12 mouse cellular contexts compared by ENCODE assay signal in the genomic region with DNA sequence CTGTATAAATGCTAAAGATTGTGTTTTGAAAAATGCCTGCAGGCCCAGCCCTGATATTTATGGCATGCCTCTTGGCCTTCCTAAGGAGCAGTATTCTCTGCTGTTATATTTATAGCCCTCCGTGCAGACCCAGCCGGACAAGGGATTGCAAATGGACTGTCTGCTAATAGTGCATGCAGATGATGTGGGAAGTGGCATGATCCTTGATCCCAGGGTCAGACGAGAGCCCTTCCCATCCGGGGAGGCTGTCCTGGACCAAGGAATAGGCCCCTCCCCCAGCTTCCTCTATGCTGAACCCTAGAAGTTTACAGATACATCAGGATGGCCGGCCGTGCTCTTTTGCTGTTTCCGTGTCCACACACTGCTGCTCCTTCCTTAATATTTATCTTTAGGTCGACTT. TPM values are rescaled to one million over a fixed set of nuclear protein-coding genes. Genes with fewer than 3 reads are reported as not detected.
DNase-seq lines count a peak whose midpoint lies in the region; ATAC-seq and TF ChIP-seq lines count a peak whose summit lies in the region.
"Had no signal": no experiment of that assay in that cellular context is flagged by ENCODE, and none has a peak within 500 bp of the region (broad histone marks: within the 10 kb centered on the region; RNA-seq: fewer than 3 reads in every experiment).

No protein-coding gene starts in this region.

- H3K36me3 ChIP-seq in liver, embryonic 11.5 days (ENCODE audit: control insufficient read depth, insufficient read depth, low read length), result no peaks in the 10 kb centered on the region
- no peaks in the 10 kb centered on the region for H3K36me3 ChIP-seq in kidney, postnatal 0 days (ENCODE audit: insufficient read depth, low read length)
- H3K36me3 ChIP-seq in limb, embryonic 10.5 days, result no peaks in the 10 kb centered on the region
- H3K36me3 ChIP-seq: neural tube, embryonic 13.5 days had no signal

- H3K4me3 ChIP-seq in liver, embryonic 11.5 days (ENCODE audit: low read depth, low read length), result no peak overlapping the region
- no peak overlapping the region for H3K4me3 ChIP-seq in kidney, postnatal 0 days (replicated peaks; ENCODE audit: low read depth, low read length)
- no peak overlapping the region for H3K4me3 ChIP-seq in limb, embryonic 10.5 days
- H3K4me3 ChIP-seq: neural tube, embryonic 13.5 days had no signal

- 56% methylated on average over 8 of the region's 8 CpGs for WGBS in liver, embryonic 11.5 days
- WGBS in kidney, postnatal 0 days, result 19% methylated on average over 8 of the region's 8 CpGs
- 61% methylated on average over 8 of the region's 8 CpGs for WGBS in limb, embryonic 10.5 days

- H3K9me3 ChIP-seq in liver, embryonic 11.5 days (ENCODE audit: control insufficient read depth, low read length), result no peaks in the 10 kb centered on the region
- H3K9me3 ChIP-seq in kidney, postnatal 0 days (replicated peaks; ENCODE audit: low read length), result no peaks in the 10 kb centered on the region
- H3K9me3 ChIP-seq in limb, embryonic 10.5 days (replicated peaks), result no peaks in the 10 kb centered on the region
- H3K9me3 ChIP-seq: neural tube, embryonic 13.5 days had no signal

- no peak for TF ChIP-seq CTCF in kidney, postnatal 0 days (IDR thresholded peaks at IDR 0.05; ENCODE audit: low read depth)

- no peak overlapping the region for H3K9ac ChIP-seq in liver, embryonic 11.5 days (ENCODE audit: low read depth, low read length)
- no peak overlapping the region for H3K9ac ChIP-seq in kidney, postnatal 0 days (ENCODE audit: low read depth, low read length)
- H3K9ac ChIP-seq: neural tube, embryonic 13.5 days had no signal

- no peak for ATAC-seq in liver, embryonic 11.5 days (replicated peaks; ENCODE audit: low FRiP score)
- ATAC-seq in kidney, postnatal 0 days (replicated peaks; ENCODE audit: low FRiP score, low read depth), result no peak
- ATAC-seq: intestine, embryonic 16.5 days had no signal

- peak; percentile 35 for DNase-seq in adrenal gland, postnatal 14 days
- no peak for DNase-seq in adrenal gland, postnatal 4 days (ENCODE audit: low spot score in 2 of 2)
- DNase-seq in liver (peak; percentile 11), adipocyte (ENCODE audit: low spot score) (no peak)
- DNase-seq in liver, embryonic 11.5 days (ENCODE audit: low spot score), result no peak
- peak; percentile 51 for DNase-seq in kidney, postnatal 0 days (ENCODE audit: low spot score)
- DNase-seq in lung, postnatal 36 days, result peak; percentile 50
- no peak for DNase-seq in limb, embryonic 10.5 days (ENCODE audit: low spot score)
- DNase-seq: cerebellum, adult 11 months had no signal

- H3K27me3 ChIP-seq in liver, embryonic 11.5 days (replicated peaks; ENCODE audit: control insufficient read depth, insufficient read depth, low read length), result no peaks in the 10 kb centered on the region
- 0 out of 2 replicates have a peak, but pooled peaks cover 8% of the 10 kb centered on the region for H3K27me3 ChIP-seq in kidney, postnatal 0 days (ENCODE audit: insufficient read depth, low read length)
- H3K27me3 ChIP-seq in limb, embryonic 10.5 days (ENCODE audit: low read depth, poor library complexity, severe bottlenecking), result peaks cover 7% of the 10 kb centered on the region; the same call in 1 of the 2 replicates

- H3K4me2 ChIP-seq in liver, embryonic 11.5 days, result no peak overlapping the region
- no peak overlapping the region for H3K4me2 ChIP-seq in kidney, postnatal 0 days (ENCODE audit: low read length)
- H3K4me2 ChIP-seq: neural tube, embryonic 13.5 days had no signal

- no peak overlapping the region for H3K27ac ChIP-seq in liver, embryonic 11.5 days (ENCODE audit: low read depth, low read length)
- no peak overlapping the region for H3K27ac ChIP-seq in kidney, postnatal 0 days
- H3K27ac ChIP-seq in limb, embryonic 10.5 days, result no peak overlapping the region
- H3K27ac ChIP-seq: macrophage; neural tube, embryonic 13.5 days had no signal

- H3K4me1 ChIP-seq in liver, embryonic 11.5 days (replicated peaks; ENCODE audit: control insufficient read depth, insufficient read depth, low read length), result peaks cover 2% of the 10 kb centered on the region
- peaks cover 6% of the 10 kb centered on the region; the same call in 1 of the 2 replicates for H3K4me1 ChIP-seq in kidney, postnatal 0 days (replicated peaks; ENCODE audit: insufficient read depth, low read length)
- peaks cover 11% of the 10 kb centered on the region for H3K4me1 ChIP-seq in limb, embryonic 10.5 days

RNA-seq across cellular contexts. Expression of a gene that starts 32.5 kb away (rescaled TPM):
- 0.48 and 0.60 TPM in 2 replicates for total RNA-seq in adrenal gland, postnatal 14 days (2021)
- total RNA-seq in adrenal gland, postnatal 4 days (2021), result under 1 TPM; 0.39 to 0.73 TPM
- polyA plus RNA-seq in liver, embryonic 11.5 days (2014; fragmentation: Nextera tagmentation; extraction: Ambion mirVana), result 0.14 and 0.75 TPM in 2 replicates
- polyA plus RNA-seq in kidney, postnatal 0 days (2015; fragmentation: Nextera tagmentation; extraction: Ambion mirVana), result 0.56 and 0.72 TPM in 2 replicates
- polyA plus RNA-seq in limb, embryonic 10.5 days (2016; fragmentation: Nextera tagmentation; extraction: Ambion mirVana), result 0.38 and 0.51 TPM in 2 replicates
- polyA plus RNA-seq: macrophage had no signal

Comparison
In these comparisons a context has a peak if more than half of its experiments do, and no peak if none do; other contexts are left out.
1. DNase-seq: peak in adrenal gland, postnatal 14 days (single experiment), liver (single experiment), kidney, postnatal 0 days (single experiment) and lung, postnatal 36 days (single experiment); none in adrenal gland, postnatal 4 days (0 of 2), liver, embryonic 11.5 days (single experiment), limb, embryonic 10.5 days (single experiment) and adipocyte (single experiment).